Mouse (Mus musculus): ENCODE measurements around the gene Speer4b.
"Not testable (repeated sequence)": the region's sequence is repeated elsewhere in the genome, so short reads cannot be mapped to it uniquely, and the experiment has no call there.

Speer4b gene

GRCm38 (mm10) chr5:27501338-27501737 is at the start of gene Speer4b:
Gene Speer4b (minus strand): TSS chr5:27501438.
- not testable (repeated sequence) for DNase-seq (ENCODE audit: low spot score in 2 of 2)

- no peak for DNase-seq (ENCODE audit: low spot score in 2 of 2)
Measured at GRCm38 (mm10) chr5:27549291-27549690, 48.1 kb upstream of the Speer4b start.

- no peak for DNase-seq (ENCODE audit: low spot score in 2 of 2)
Measured at GRCm38 (mm10) chr5:27544816-27545270, 43.6 kb upstream of the Speer4b start.

GRCm38 (mm10) chr5:27526906-27527305 is 25.7 kb upstream of the Speer4b start:
- DNase-seq (ENCODE audit: low spot score in 2 of 2) = no peak

- DNase-seq (ENCODE audit: low spot score in 2 of 2) = no peak
Measured at GRCm38 (mm10) chr5:27518716-27519115, 17.5 kb upstream of the Speer4b start.

- no peak for DNase-seq (ENCODE audit: low spot score in 2 of 2)
Measured at GRCm38 (mm10) chr5:27490942-27491341, 10.3 kb downstream of the Speer4b start.

GRCm38 (mm10) chr5:27486138-27486537 is 15.1 kb downstream of the Speer4b start:
- DNase-seq (ENCODE audit: low spot score in 2 of 2) = no peak

GRCm38 (mm10) chr5:27481706-27482105 is 19.5 kb downstream of the Speer4b start:
- no peak for DNase-seq (ENCODE audit: low spot score in 2 of 2)

GRCm38 (mm10) chr5:27474964-27475465 is 26.2 kb downstream of the Speer4b start:
- DNase-seq (ENCODE audit: low spot score in 2 of 2) = no peak

GRCm38 (mm10) chr5:27457686-27458085 is 43.6 kb downstream of the Speer4b start:
- no peak for DNase-seq (ENCODE audit: low spot score in 2 of 2)

- no peak for DNase-seq (ENCODE audit: low spot score in 2 of 2)
Measured at GRCm38 (mm10) chr5:27456981-27457380, 44.3 kb downstream of the Speer4b start.

GRCm38 (mm10) chr5:27454386-27454785 is 46.9 kb downstream of the Speer4b start:
- no peak for DNase-seq (ENCODE audit: low spot score in 2 of 2)

- DNase-seq (ENCODE audit: low spot score in 2 of 2) = no peak
Measured at GRCm38 (mm10) chr5:27453201-27453845, 47.9 kb downstream of the Speer4b start.

Data from spleen, postnatal 10 days (tissue).